Mouse (Mus musculus) activated CD4-positive, CD25-positive, alpha-beta regulatory T cell, adult 4 months (primary cell): Measurements from ENCODE around the gene Il12rb1. TPM values are rescaled to one million over a fixed set of nuclear protein-coding genes. Genes with fewer than 3 reads are reported as not detected.

Experiments
- ATAC-seq: one replicate; pipeline ENCODE4 v1.8.0; 2017
- polyA plus RNA-seq, 2 experiments: library from polyadenylated mRNA; unstranded; fragments of 100-300 nt; shearing (Covaris generic); gene quantifications; one replicate each; pipeline ENCODE4 v1.2.1; 2017

Il12rb1 gene
- polyA plus RNA-seq, 2 experiments from 2014 or later, result 16.5 to 29.5 TPM

- ATAC-seq, result no peak
Observed at GRCm38 (mm10) chr8:70774740-70775139, 33.5 kb upstream of the Il12rb1 start.

- no peak for ATAC-seq
Observed at GRCm38 (mm10) chr8:70775227-70775626, 33.0 kb upstream of the Il12rb1 start.

GRCm38 (mm10) chr8:70775851-70776495 is 32.3 kb upstream of the Il12rb1 start:
- ATAC-seq, result peak; percentile 8

- ATAC-seq, result peak; percentile 84
Observed at GRCm38 (mm10) chr8:70776496-70777444, 31.5 kb upstream of the Il12rb1 start, which contains the start of gene Pik3r2. Gene Pik3r2, minus strand, starts transcription at chr8:70776713.

GRCm38 (mm10) chr8:70780093-70780492 is 28.2 kb upstream of the Il12rb1 start:
- no peak for ATAC-seq

- ATAC-seq, result no peak
Observed at GRCm38 (mm10) chr8:70786291-70787050, 21.8 kb upstream of the Il12rb1 start.

GRCm38 (mm10) chr8:70787051-70787445 is 21.2 kb upstream of the Il12rb1 start:
- ATAC-seq, result no peak

GRCm38 (mm10) chr8:70787941-70788667 is 20.1 kb upstream of the Il12rb1 start:
- no peak for ATAC-seq

GRCm38 (mm10) chr8:70789046-70789445 is 19.2 kb upstream of the Il12rb1 start:
- no peak for ATAC-seq

- no peak for ATAC-seq
Observed at GRCm38 (mm10) chr8:70790846-70791245, 17.4 kb upstream of the Il12rb1 start.

GRCm38 (mm10) chr8:70791294-70791701 is 17.0 kb upstream of the Il12rb1 start:
- ATAC-seq, result peak; percentile 74

GRCm38 (mm10) chr8:70791975-70792691 is 16.1 kb upstream of the Il12rb1 start:
- peak; percentile 74 for ATAC-seq

- ATAC-seq, result peak; percentile 31
Observed at GRCm38 (mm10) chr8:70792700-70793099, 15.5 kb upstream of the Il12rb1 start.

GRCm38 (mm10) chr8:70794215-70794614 is 14.0 kb upstream of the Il12rb1 start:
- no peak for ATAC-seq

GRCm38 (mm10) chr8:70795370-70795769 is 12.9 kb upstream of the Il12rb1 start:
- no peak for ATAC-seq

GRCm38 (mm10) chr8:70796403-70797080 is 11.7 kb upstream of the Il12rb1 start:
- ATAC-seq, result no peak

- peak; percentile 55 for ATAC-seq
Observed at GRCm38 (mm10) chr8:70797081-70798070, 10.9 kb upstream of the Il12rb1 start.

- ATAC-seq, result no peak
Observed at GRCm38 (mm10) chr8:70798281-70798680, 10.0 kb upstream of the Il12rb1 start.

- no peak for ATAC-seq
Observed at GRCm38 (mm10) chr8:70800648-70801047, 7.6 kb upstream of the Il12rb1 start.

- ATAC-seq, result no peak
Observed at GRCm38 (mm10) chr8:70801156-70801555, 7.1 kb upstream of the Il12rb1 start.
